Mouse (Mus musculus): Measurements from ENCODE around the gene Nmnat1.
"Not testable (repeated sequence)": the region's sequence is repeated elsewhere in the genome, so short reads cannot be mapped to it uniquely, and the experiment has no call there.

Nmnat1 gene

GRCm38 (mm10) chr4:149440576-149440975, 44.4 kb downstream of the Nmnat1 start:
- no peak for DNase-seq

GRCm38 (mm10) chr4:149431887-149432286, 53.1 kb downstream of the Nmnat1 start:
- DNase-seq: not testable (repeated sequence)

GRCm38 (mm10) chr4:149429592-149429991, 55.4 kb downstream of the Nmnat1 start:
- DNase-seq: no peak

- DNase-seq: peak; percentile 96
Measured at GRCm38 (mm10) chr4:149426325-149427199, 58.4 kb downstream of the Nmnat1 start, which contains the start of gene Ube4b. Ube4b (minus strand) TSS chr4:149426749.

- DNase-seq: peak in 1 of 2 experiments; percentile 34
Measured at GRCm38 (mm10) chr4:149425801-149426292, 59.2 kb downstream of the Nmnat1 start.

- no peak for DNase-seq
Measured at GRCm38 (mm10) chr4:149424755-149425154, 60.2 kb downstream of the Nmnat1 start.

- DNase-seq: no peak
Measured at GRCm38 (mm10) chr4:149417854-149418365, 67.1 kb downstream of the Nmnat1 start.

All from B cell, adult 2 months (primary cell).